Mouse (Mus musculus): Measurements from ENCODE around the gene Fam3a. TPM values are rescaled to one million over a fixed set of nuclear protein-coding genes. Genes with fewer than 3 reads are reported as not detected.

Fam3a gene
- total RNA-seq (2023) = 10 to 100 TPM; 16.6 to 20.0 TPM

DNA sequence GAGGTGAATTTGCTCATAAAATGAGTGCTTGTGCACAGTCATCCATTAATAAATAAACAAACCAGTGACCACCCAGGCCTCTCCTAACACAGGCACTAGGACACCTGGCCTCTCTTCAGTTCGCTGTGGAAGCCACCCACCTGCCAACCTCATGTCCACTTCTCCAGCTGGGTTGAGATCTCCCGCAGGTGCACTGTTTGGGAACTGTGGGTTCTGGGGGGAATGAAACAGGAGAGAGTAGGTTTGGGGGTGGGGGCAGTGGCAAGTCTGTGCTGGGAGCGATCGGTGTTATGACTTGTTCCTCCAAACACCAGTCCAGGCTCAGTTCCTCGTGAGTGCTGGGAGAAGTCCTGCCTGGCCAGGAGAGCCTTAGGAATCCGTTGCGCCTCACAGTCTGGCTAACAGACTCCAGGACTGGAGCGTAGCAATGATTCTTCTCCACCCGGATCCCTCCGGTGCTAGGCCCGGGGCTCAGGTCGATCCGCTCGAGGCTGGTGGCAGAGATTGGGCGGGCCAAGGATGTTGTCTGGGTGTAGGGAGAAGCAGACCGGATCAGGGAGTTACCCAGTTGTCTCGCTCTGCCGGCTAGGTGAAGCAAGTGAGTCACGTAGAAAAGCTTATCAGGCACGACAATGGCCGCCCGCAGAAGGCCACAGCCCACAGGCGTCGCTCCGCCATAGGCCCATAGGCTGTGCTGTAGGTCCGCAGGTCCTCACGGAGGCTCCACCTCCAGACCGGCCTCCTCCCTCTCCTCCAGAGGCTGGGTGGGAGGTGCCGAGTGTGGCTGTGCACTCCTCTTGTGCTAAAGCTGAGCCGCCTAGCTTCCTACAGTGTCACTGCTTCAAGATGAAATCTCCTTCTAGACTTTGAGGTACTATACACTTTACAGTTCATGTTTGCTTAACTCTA, at the start of gene Fam3a, which contains the start of gene Ikbkg:
Fam3a (minus strand) TSS at position 738 of the 909 bp plus-strand sequence.
Ikbkg (plus strand) TSS at position 756 of the 909 bp plus-strand sequence.

DNA sequence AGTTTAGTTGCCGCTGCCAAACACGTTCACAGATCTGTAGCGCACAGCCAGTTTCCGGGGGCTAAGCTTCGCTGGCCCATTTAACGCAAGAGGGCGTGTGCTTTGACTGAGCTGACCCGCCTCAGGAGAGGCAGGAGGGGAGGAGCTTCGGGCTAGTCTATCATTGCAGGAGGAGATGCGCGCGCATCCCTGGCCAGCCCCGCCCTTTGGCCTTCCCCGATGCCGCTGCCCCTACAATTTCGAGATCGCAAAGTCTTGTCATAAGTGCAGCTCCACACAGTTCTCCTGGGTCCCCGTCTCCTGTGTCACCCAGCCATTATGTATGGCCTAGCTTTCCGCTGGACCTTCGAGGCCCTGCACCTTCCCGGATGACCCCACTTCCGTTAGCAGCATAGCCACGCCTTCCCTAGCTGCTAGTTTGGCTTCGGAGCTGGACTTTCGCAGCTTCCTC, 35.8 kb upstream of the Fam3a start, which contains the start of gene G6pdx:
G6pdx (minus strand) TSS at position 369 of the 451 bp plus-strand sequence.

DNA sequence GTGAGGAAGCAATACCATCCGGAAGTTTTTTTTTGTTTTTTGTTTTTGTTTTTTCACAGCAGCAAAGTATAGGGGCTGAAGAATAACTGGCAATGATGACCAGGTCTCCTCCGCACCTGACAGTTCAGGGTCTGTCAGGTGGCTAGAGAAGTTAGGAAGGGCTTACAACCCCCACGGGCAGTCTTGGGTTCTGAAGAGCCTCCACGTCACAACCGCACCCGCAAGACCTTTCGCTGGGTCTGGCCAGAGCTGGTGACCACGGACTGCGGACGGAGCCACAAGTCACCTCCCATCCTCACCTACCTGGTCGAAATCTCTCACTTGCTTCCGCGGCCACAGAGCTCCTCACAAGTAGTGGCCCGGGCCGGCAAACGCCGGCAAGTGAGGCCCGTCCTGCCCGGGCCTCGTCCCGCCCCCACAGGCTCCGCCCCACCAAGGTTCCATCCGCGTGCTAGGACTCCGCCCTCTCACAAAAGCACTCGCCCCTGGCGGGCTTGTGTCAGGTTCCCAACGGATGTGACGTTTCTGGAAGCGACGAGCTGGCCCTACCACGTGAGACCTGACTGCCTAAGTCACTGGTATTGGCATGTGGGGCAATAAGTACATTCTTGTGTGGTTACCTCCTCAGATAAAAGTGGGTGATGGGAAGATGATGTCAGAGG, 20.1 kb downstream of the Fam3a start, which contains the start of the genes Ubl4a and Slc10a3:
Ubl4a (minus strand) TSS at position 331 of the 662 bp plus-strand sequence.
Slc10a3 (minus strand) TSS at position 462 of the 662 bp plus-strand sequence.

DNA sequence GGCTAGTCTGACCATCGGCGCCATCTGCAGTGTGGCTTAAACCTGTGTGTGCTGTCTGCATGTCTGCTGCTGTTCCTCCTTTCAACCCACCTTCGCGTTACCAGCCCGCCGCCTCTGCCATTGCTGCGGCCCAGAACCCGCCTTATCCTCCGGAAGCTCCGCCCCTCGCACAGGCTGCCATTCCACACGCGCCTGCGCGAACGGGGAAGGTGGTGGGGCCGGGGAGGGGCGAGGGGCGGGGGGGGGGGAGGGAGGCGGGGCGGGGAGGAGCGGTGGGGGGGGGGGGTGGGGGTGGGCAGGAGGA, 39.7 kb downstream of the Fam3a start, which contains the start of gene Lage3:
Lage3 (minus strand) TSS at position 152 of the 304 bp plus-strand sequence.

Other genes starting within 250 kb of the Fam3a start
- not detected for gene Tex28, start 225.4 kb downstream of the Fam3a start, total RNA-seq (2023)
- gene Tktl1, start 216.0 kb downstream of the Fam3a start, total RNA-seq (2023) = not detected
- gene Flna, start 143.5 kb downstream of the Fam3a start, total RNA-seq (2023) = 1,000 to 10,000 TPM; 1,568 to 1,591 TPM
- 10 to 100 TPM; 74.3 to 79.1 TPM for gene Emd, start 138.6 kb downstream of the Fam3a start, total RNA-seq (2023)
- 100 to 1,000 TPM; 714 to 836 TPM for gene Rpl10, start 122.5 kb downstream of the Fam3a start, total RNA-seq (2023)
- 10 to 100 TPM; 62.3 to 73.3 TPM for gene Taz, start 111.4 kb downstream of the Fam3a start, total RNA-seq (2023)
- gene Dnase1l1, start 110.9 kb downstream of the Fam3a start, total RNA-seq (2023) = 100 to 1,000 TPM in 1 of 2 experiments, 10 to 100 TPM in 1; 98.3 to 103 TPM
- 100 to 1,000 TPM; 263 to 299 TPM for gene Atp6ap1, start 96.2 kb downstream of the Fam3a start, total RNA-seq (2023)
- gene Gdi1, start 88.3 kb downstream of the Fam3a start, total RNA-seq (2023) = 100 to 1,000 TPM; 208 to 227 TPM
- 10 to 100 TPM; 71.4 to 76.9 TPM for gene Fam50a, start 80.2 kb downstream of the Fam3a start, total RNA-seq (2023)
- gene Plxna3, start 64.2 kb downstream of the Fam3a start, total RNA-seq (2023) = 1 to 10 TPM; 1.4 to 4.5 TPM
- gene Lage3, start 39.7 kb downstream of the Fam3a start, total RNA-seq (2023) = 10 to 100 TPM; 18.3 to 21.8 TPM
- gene Ubl4a, start 20.1 kb downstream of the Fam3a start, total RNA-seq (2023) = 10 to 100 TPM; 22.9 to 25.5 TPM
- gene Slc10a3, start 19.9 kb downstream of the Fam3a start, total RNA-seq (2023) = 10 to 100 TPM; 19.6 to 23.9 TPM
- gene Ikbkg, start within 50 bp of the Fam3a start, total RNA-seq (2023) = 10 to 100 TPM; 30.0 to 30.5 TPM
- gene G6pdx, start 35.9 kb upstream of the Fam3a start, total RNA-seq (2023) = 100 to 1,000 TPM; 195 to 224 TPM
- not detected for gene Gm6880, start 88.1 kb upstream of the Fam3a start, total RNA-seq (2023)
- not detected for gene Olfr1326-ps1, start 181.6 kb upstream of the Fam3a start, total RNA-seq (2023)
- gene Olfr1325, start 199.4 kb upstream of the Fam3a start, total RNA-seq (2023) = not detected